Mouse (Mus musculus): ENCODE measurements around the gene Hist1h3c. TPM values are rescaled to one million over a fixed set of nuclear protein-coding genes. Genes with fewer than 3 reads are reported as not detected.

The Hist1h3c gene
- polyA plus RNA-seq, 1 experiment from 2014 or later, result 0.43 TPM

Small RNAs within 50 kb of the gene (microRNA-seq; reads per million reads assigned to microRNA genes)
- gene Gm44314 (not detected), gene Gm44484 (not detected)

Other genes starting within 250 kb of the Hist1h3c start
- 62.0 and 135 TPM in 2 replicates for gene Hist1h4h, start 214.6 kb downstream of the Hist1h3c start, polyA plus RNA-seq (2021; fragmentation: Nextera tagmentation)
- not detected in 2 replicates for gene Hist1h2af, start 211.7 kb downstream of the Hist1h3c start, polyA plus RNA-seq (2021; fragmentation: Nextera tagmentation)
- 1.3 TPM in 1 of 2 replicates, not detected in the other for gene Hist1h3g, start 210.2 kb downstream of the Hist1h3c start, polyA plus RNA-seq (2021; fragmentation: Nextera tagmentation)
- gene Hist1h2bh, start 202.2 kb downstream of the Hist1h3c start, polyA plus RNA-seq (2021; fragmentation: Nextera tagmentation), result 0.20 and 0.25 TPM in 2 replicates
- gene Hist1h3f, start 201.6 kb downstream of the Hist1h3c start, polyA plus RNA-seq (2021; fragmentation: Nextera tagmentation), result 0.14 TPM in 1 of 2 replicates, not detected in the other
- not detected in 2 replicates for gene Hist1h4f, start 194.0 kb downstream of the Hist1h3c start, polyA plus RNA-seq (2021; fragmentation: Nextera tagmentation)
- gene Hist1h1d, start 192.3 kb downstream of the Hist1h3c start, polyA plus RNA-seq (2021; fragmentation: Nextera tagmentation), result 0.03 and 0.10 TPM in 2 replicates
- 1.1 and 1.8 TPM in 2 replicates for gene Hist1h3e, start 183.2 kb downstream of the Hist1h3c start, polyA plus RNA-seq (2021; fragmentation: Nextera tagmentation)
- gene Hist1h2ae, start 174.4 kb downstream of the Hist1h3c start, polyA plus RNA-seq (2021; fragmentation: Nextera tagmentation), result 8.0 and 8.1 TPM in 2 replicates
- 3.4 and 4.7 TPM in 2 replicates for gene Hist1h2bg, start 174.2 kb downstream of the Hist1h3c start, polyA plus RNA-seq (2021; fragmentation: Nextera tagmentation)
- gene Hist1h2bf, start 171.4 kb downstream of the Hist1h3c start, polyA plus RNA-seq (2021; fragmentation: Nextera tagmentation), result 1.1 TPM in 1 of 2 replicates, not detected in the other
- not detected in 2 replicates for gene Hist1h2ad, start 171.2 kb downstream of the Hist1h3c start, polyA plus RNA-seq (2021; fragmentation: Nextera tagmentation)
- gene Hist1h3d, start 169.8 kb downstream of the Hist1h3c start, polyA plus RNA-seq (2021; fragmentation: Nextera tagmentation), result 0.60 and 0.88 TPM in 2 replicates
- 7.7 and 14.9 TPM in 2 replicates for gene Hist1h4d, start 164.0 kb downstream of the Hist1h3c start, polyA plus RNA-seq (2021; fragmentation: Nextera tagmentation)
- gene Hist1h2be, start 124.5 kb downstream of the Hist1h3c start, polyA plus RNA-seq (2021; fragmentation: Nextera tagmentation), result 4.3 and 6.3 TPM in 2 replicates
- 9.9 and 12.4 TPM in 2 replicates for gene Hist1h1e, start 123.0 kb downstream of the Hist1h3c start, polyA plus RNA-seq (2021; fragmentation: Nextera tagmentation)
- gene Hist1h2ac, start 61.7 kb downstream of the Hist1h3c start, polyA plus RNA-seq (2021; fragmentation: Nextera tagmentation), result 2.2 and 4.2 TPM in 2 replicates
- 125 and 195 TPM in 2 replicates for gene Hist1h2bc, start 61.4 kb downstream of the Hist1h3c start, polyA plus RNA-seq (2021; fragmentation: Nextera tagmentation)
- not detected in 2 replicates for gene Hist1h1t, start 49.8 kb downstream of the Hist1h3c start, polyA plus RNA-seq (2021; fragmentation: Nextera tagmentation)
- 3.0 and 6.5 TPM in 2 replicates for gene Hist1h4c, start 47.1 kb downstream of the Hist1h3c start, polyA plus RNA-seq (2021; fragmentation: Nextera tagmentation)
- gene Hfe, start 34.7 kb downstream of the Hist1h3c start, polyA plus RNA-seq (2021; fragmentation: Nextera tagmentation), result 6.8 and 7.3 TPM in 2 replicates
- 8.2 and 11.8 TPM in 2 replicates for gene Hist1h1c, start 6.8 kb downstream of the Hist1h3c start, polyA plus RNA-seq (2021; fragmentation: Nextera tagmentation)
- gene Hist1h2bb, start 1.1 kb upstream of the Hist1h3c start, polyA plus RNA-seq (2021; fragmentation: Nextera tagmentation), result 0.92 TPM in 1 of 2 replicates, not detected in the other
- gene Hist1h2ab, start 5.5 kb upstream of the Hist1h3c start, polyA plus RNA-seq (2021; fragmentation: Nextera tagmentation), result 3.4 and 5.1 TPM in 2 replicates
- gene Hist1h3b, start 6.7 kb upstream of the Hist1h3c start, polyA plus RNA-seq (2021; fragmentation: Nextera tagmentation), result 0.31 TPM in 1 of 2 replicates, not detected in the other
- not detected in 2 replicates for gene Hist1h4b, start 11.4 kb upstream of the Hist1h3c start, polyA plus RNA-seq (2021; fragmentation: Nextera tagmentation)
- 0.34 TPM in 1 of 2 replicates, not detected in the other for gene Hist1h4a, start 15.6 kb upstream of the Hist1h3c start, polyA plus RNA-seq (2021; fragmentation: Nextera tagmentation)
- not detected in 2 replicates for gene Hist1h3a, start 16.8 kb upstream of the Hist1h3c start, polyA plus RNA-seq (2021; fragmentation: Nextera tagmentation)
- gene Hist1h1a, start 18.1 kb upstream of the Hist1h3c start, polyA plus RNA-seq (2021; fragmentation: Nextera tagmentation), result 0.20 TPM in 1 of 2 replicates, not detected in the other
- not detected in 2 replicates for gene Trim38, start 24.3 kb upstream of the Hist1h3c start, polyA plus RNA-seq (2021; fragmentation: Nextera tagmentation)
- gene Slc17a2, start 61.4 kb upstream of the Hist1h3c start, polyA plus RNA-seq (2021; fragmentation: Nextera tagmentation), result not detected in 2 replicates
- gene Slc17a3, start 93.8 kb upstream of the Hist1h3c start, polyA plus RNA-seq (2021; fragmentation: Nextera tagmentation), result not detected in 2 replicates
- not detected in 2 replicates for gene Slc17a1, start 122.1 kb upstream of the Hist1h3c start, polyA plus RNA-seq (2021; fragmentation: Nextera tagmentation)
- gene Slc17a4, start 169.4 kb upstream of the Hist1h3c start, polyA plus RNA-seq (2021; fragmentation: Nextera tagmentation), result not detected in 2 replicates
- not detected in 2 replicates for gene Hist1h2ba, start 188.6 kb upstream of the Hist1h3c start, polyA plus RNA-seq (2021; fragmentation: Nextera tagmentation)
- gene Hist1h2aa, start 188.9 kb upstream of the Hist1h3c start, polyA plus RNA-seq (2021; fragmentation: Nextera tagmentation), result not detected in 2 replicates
- gene Scgn, start 245.6 kb upstream of the Hist1h3c start, polyA plus RNA-seq (2021; fragmentation: Nextera tagmentation), result 1.8 and 2.5 TPM in 2 replicates